Mouse (Mus musculus) retina, adult 2 months (tissue): ENCODE measurements around the gene Methig1.
"Not testable (repeated sequence)": the region's sequence is repeated elsewhere in the genome, so short reads cannot be mapped to it uniquely, and the experiment has no call there.

Experiments used
- DNase-seq: peaks from one replicate; pipeline ENCODE4 v3.0.0-alpha.2; 2012; ENCODE audit warnings: low read depth, low spot score

Gene Methig1

GRCm38 (mm10) chr15:100337847-100338246 is 15.1 kb upstream of the Methig1 start:
- DNase-seq = not testable (repeated sequence)

DNA sequence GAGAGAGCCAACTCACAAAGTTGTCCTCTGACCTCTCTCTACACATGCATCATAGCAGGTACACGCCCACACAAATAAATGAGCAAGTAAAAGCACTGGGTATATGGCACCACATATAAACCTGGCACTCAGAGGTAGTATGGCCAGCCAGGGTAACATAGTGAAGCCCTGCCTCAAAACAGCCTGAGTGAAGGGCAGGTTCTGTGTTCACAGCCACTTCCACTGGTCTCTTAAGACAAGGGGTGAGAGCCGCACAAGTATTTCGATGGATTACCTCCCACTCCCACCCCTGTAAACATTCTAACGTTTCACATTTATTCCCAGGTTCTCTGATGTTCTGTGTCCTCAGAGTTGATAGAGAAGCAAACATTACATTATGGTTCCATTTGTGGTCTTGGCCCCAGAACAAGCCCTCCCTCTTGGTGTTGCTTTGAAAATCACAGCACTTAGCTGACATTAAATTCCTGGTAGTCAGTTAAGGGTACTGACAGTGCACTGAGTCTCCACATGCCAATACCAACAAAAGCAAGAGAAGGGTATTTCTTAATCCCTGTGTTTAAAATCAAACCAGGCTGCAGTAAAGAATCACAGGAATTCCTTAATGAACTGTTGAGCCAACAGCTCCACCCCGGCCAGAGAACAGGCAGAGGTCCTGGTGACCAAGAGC is 11.5 kb upstream of the Methig1 start:
- DNase-seq = not testable (repeated sequence)

DNA sequence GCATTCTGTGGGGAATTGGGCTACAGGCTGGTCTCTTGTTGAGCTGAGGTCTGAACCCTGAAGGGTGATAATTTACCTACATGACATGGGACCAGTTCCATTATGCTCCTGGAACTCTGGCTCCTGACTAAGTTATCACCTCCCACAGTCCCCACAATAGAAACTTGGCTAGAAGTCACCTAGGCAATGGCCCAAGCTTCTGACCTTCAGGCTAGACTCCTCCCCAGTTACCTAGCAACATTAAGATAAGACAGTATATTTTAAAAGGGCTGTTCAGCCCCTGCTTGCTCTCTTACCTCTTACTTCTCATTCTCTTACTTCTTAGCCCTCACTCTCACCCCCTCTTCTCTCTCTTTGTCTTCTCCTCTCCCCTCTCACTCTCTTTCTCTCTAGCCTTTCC is 7.5 kb upstream of the Methig1 start:
- DNase-seq = no peak

GRCm38 (mm10) chr15:100346761-100347160 is 6.2 kb upstream of the Methig1 start:
- no peak for DNase-seq

DNA sequence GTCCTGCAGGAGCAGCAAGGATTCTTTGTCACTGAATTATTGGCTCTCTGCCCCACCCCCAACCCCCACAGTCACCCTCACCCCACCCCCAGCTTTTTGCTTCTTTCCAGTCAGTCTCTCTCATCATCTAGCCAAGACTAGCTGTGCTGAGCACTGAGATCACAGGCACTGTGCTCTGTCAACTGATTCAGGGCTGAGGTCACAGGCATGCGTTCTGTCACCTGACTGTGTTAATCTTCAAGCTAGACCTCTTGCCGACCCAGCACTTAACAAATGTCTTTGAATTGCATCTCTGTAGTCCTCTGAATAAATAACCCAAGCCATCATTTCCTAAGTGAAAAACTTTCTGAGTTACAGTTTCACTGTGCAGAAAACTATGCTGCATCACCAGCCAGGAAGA is 3.5 kb upstream of the Methig1 start:
- DNase-seq = no peak

DNA sequence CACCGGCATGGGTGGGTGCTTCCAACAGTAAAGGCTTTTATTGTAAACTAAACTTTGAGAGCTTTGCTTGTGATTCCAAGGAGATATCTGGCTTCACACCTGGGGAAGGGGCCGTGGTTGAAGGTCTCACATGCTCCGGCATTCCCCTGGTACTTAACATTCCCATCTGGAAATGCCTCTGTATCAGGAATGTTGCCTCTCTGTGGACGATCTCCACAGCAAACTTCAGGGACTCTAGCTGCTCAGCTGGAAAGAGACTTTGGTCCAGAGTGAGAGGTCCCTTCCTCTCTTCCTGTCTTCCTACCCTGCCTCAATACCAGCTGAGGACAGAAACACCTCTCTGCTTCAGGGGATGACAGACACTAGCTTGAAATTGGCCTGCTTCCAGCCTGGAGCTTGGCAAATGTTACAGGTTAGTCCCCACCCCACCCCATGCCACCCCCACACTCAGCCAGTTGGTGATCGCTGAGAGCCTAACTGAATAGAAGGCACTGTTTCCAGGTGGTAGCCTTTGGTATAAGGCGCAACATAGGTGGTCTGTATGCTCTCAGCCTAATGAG is 1.4 kb upstream of the Methig1 start:
- DNase-seq = no peak

GRCm38 (mm10) chr15:100353399-100353798 is 450 bp downstream of the Methig1 start:
- not testable (repeated sequence) for DNase-seq

- DNase-seq = no peak
These were observed 2.9 kb downstream of the Methig1 start for GRCm38 (mm10) chr15:100355876-100356275.

- DNase-seq = no peak
These were observed 11.3 kb downstream of the Methig1 start, which contains the start of gene Higd1c for GRCm38 (mm10) chr15:100364242-100364641. Gene Higd1c (plus strand): TSS chr15:100364542.

GRCm38 (mm10) chr15:100365967-100366366 is 13.0 kb downstream of the Methig1 start:
- not testable (repeated sequence) for DNase-seq

DNA sequence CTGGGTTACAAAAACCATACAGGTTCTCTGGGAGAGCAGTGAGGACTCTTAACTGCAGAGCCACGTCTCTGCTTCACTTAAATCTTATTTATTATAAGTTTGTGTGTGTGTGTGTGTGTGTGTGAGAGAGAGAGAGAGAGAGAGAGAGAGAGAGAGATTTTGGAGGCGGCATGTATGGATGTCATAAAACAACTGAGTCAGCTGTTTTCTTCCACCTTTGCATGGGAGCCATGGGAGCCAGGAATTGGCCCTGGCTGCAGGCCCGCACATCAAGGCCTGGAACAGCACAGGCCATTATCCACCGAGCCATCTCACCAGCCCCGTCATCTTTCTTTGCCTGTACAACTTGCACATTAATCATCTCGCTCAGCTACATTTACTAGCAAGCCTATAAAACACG is 14.2 kb downstream of the Methig1 start:
- DNase-seq = no peak

- DNase-seq = peak; percentile 39
These were observed 22.1 kb downstream of the Methig1 start for GRCm38 (mm10) chr15:100375066-100375465.

DNA sequence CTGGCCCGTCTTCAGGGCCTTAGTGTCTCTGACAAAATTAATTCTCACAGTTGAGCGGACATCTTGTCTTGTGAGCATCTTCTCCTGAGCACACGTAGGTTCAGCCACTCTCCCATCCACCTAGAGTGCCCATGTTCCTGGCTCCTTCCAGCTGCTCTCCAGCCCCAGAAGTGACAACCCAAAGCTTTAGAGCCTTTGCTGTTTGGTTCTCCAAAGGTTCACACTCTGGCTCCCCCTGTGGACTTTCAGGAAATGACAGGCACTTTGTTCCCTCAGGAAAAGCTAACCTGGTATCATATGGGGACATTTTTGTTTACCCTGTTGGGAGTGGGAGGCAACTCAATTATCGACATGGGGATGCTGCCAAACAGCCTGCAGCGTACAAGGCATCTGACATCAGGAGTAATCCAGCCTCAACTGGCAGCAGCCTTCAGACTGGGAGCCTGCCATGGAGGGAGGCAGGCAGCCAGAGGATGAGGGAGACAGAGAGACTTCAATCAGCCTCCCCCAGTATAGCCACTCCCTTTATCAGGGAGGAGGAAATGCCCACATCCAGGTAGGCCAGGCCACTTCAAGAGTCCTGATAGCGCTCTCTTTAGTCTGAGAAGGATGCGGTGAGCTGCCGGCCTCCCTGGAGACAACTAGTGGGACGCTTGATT is 25.0 kb downstream of the Methig1 start:
- not testable (repeated sequence) for DNase-seq

DNA sequence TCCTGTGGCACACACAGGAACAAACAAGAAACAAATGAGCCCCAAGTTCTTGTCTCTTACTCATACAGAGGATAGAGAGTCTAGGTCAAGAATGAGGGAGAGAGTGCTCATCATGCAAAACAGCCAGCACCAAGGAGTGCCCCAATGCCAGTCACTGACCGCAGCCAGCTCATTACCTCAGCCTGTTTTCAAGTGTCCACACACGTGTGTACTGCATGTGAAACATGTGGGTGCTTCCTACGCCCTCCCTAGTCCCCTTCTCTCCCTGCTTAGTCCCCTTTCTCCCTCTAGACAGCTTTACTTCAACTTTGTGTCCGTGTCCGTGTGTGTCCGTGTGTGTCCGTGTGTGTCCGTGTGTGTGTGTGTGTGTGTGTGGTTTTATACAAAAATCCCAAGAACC is 26.7 kb downstream of the Methig1 start:
- no peak for DNase-seq

DNA sequence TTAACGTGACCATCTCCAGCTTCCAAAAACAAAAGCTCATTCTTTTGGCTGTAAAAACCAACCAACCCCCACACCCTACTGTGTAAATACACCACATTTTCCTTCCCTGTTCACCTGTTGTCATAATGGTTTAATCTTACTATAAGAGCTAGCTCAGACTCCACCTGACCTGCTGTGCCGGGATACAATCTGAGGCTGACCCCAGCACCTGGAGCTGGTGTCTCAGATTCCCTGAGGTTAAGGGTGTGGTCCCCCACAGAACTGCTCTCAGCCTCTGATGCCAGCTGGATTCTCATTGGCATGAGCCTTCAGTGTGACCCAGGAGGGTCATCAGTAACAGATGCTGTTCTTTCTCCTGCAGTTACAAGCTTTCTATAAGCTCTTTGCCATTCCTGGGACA is 27.2 kb downstream of the Methig1 start:
- DNase-seq = no peak

DNA sequence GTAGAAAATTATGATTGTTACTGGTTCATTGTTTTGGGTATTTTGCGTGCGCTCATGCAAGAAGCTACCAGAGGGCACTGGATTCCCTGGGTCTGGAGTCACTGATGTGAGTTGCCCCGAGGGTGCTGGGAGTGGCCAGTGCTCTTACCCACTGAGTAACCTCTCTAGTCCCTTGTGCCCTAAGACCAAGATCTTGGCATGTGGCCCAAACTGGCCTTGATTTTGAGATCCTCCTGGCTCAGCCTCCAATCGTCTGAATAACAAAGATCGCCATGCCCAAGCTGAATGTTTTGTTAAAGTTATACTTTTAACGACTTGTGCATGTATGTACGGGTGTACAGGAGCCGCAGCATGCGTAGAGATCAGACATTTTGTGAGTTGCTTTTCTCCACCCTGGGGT is 32.8 kb downstream of the Methig1 start:
- no peak for DNase-seq

GRCm38 (mm10) chr15:100387544-100388223 is 34.7 kb downstream of the Methig1 start:
- no peak for DNase-seq

- no peak for DNase-seq
These were observed 35.4 kb downstream of the Methig1 start for GRCm38 (mm10) chr15:100388224-100388835.

- DNase-seq = no peak
These were observed 35.9 kb downstream of the Methig1 start for GRCm38 (mm10) chr15:100388886-100389285.

GRCm38 (mm10) chr15:100391066-100391465 is 38.1 kb downstream of the Methig1 start:
- DNase-seq = no peak

- no peak for DNase-seq
These were observed 38.6 kb downstream of the Methig1 start for GRCm38 (mm10) chr15:100391599-100391998.

DNA sequence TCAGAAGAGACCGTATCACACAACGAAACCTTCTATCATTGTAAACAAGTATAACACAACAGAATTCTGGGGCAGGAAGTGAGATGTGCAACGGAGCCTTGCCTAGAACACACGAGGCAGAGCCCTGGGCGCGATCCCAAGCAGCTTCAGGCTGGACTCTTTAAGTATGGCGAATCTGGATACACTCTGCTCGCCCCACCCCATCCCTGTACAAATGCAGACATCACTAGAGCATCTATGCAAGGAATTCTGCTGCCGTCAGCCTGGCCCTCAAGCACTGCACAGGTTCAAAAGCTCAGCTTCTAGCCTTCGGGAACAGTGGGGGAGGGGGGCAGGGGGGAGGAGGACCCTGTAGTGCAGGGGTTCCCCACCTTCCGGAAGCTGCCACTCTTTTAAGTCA is 40.1 kb downstream of the Methig1 start:
- DNase-seq = no peak
